Mouse (Mus musculus) neutrophil, adult 5-6 weeks (primary cell): Measurements from ENCODE around the gene Gm45837. TPM values are rescaled to one million over a fixed set of nuclear protein-coding genes. Genes with fewer than 3 reads are reported as not detected.
A peak's percentile ranks its signal among the peaks of the same experiment; 100 is the strongest.

ENCODE experiments used
- ATAC-seq: fragments of 151-379, 151-347 bp; 2 replicates; pipeline ENCODE4 v1.8.0; 2017; ENCODE audit warnings: mild to moderate bottlenecking, moderate TSS enrichment; ENCODE audit not compliant: insufficient number of reproducible peaks, poor library complexity, low FRiP score, severe bottlenecking; ENCODE audit errors: extremely low read depth
- total RNA-seq: library from RNA; stranded (forward); fragments of 200-1000 nt; gene quantifications from 2 replicates; pipeline ENCODE4 v1.2.3, GENCODE M21; 2017

The Gm45837 gene
- total RNA-seq, 1 experiment from 2014 or later: 7.8 TPM

DNA sequence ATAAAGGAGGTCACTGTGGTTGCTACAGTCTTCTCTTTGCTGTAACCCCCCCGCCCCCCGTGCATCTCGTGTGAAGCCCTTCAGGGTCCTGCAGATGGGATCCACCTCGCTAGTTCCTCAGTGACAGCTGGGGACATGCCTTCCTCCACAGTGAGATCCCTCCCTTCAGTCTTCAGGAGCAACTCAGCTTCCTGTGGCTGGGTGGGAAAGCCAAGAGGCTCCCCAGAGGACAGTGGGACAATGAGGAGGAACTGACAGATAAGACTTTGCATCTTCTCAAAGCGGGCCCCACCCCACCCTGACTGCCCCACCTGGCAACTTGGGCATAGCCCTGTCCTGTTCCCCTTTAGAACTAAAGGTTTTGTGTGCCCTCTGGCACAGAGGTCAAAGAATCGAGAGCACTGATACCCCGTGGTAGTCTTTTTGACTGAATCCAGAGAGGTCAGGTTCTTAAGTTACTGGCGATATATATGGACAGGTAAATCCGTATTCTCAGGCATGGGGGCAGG, 48.7 kb downstream of the Gm45837 start:
- ATAC-seq: no peak

DNA sequence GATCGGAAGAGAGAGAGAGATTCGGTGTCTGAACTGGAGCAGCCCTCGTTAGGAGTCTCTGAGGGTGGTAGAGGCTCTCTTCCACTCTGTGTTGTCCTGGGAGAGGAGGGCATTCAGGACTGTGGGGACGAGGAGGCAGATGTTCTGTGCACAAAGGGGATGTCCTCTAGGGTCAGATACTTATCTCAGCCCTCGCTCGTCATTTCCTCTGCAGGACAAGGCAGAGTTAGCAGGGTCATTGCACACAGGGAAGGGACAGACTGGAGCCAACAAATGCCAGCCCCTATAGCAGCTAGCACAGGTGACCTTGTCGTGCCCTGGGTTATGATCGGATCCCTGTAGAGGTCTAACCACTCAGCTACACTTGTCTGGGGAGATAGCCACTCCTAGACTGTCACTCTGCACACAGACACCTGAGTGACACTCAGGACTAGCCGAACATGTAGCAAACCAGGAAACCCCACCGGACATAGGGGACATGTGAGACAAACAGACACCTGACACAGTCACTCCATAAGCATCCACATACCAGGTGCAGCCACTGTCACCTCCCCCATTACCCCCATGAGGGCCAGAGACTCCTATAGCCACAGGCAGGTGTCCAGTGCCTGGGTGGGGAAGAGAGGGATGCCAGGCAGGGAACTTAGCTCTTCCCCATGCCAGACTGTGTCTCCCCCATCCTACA, 49.4 kb downstream of the Gm45837 start:
- no peak for ATAC-seq

GRCm38 (mm10) chr7:101460608-101460957, 49.9 kb downstream of the Gm45837 start:
- no peak for ATAC-seq

- no peak for ATAC-seq
Observed at GRCm38 (mm10) chr7:101461571-101461970, 50.9 kb downstream of the Gm45837 start.

- ATAC-seq: no peak
Observed at GRCm38 (mm10) chr7:101462327-101463068, 51.8 kb downstream of the Gm45837 start.

- no peak for ATAC-seq
Observed at GRCm38 (mm10) chr7:101463665-101464271, 53.1 kb downstream of the Gm45837 start.

DNA sequence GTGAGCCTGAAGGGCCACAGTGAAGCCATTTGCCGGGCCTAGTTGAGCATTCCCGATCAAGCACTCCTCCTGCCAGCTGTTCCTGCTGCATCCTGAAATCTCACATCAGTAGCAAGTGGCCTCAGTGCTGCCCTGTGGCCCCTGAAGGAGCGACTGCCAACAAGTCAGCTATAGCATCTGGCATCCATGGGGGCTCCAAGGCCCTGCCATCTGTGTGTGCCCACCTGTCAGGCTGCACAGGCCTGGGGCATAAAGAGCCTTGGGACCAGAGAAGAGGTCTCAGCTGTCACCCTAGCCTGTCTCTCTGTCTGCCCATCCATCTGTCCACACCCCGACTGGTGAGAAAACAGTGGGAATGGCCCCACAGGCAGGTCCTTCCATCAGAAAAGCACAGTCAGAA, 54.2 kb downstream of the Gm45837 start:
- no peak for ATAC-seq

- ATAC-seq: no peak
Observed at GRCm38 (mm10) chr7:101465392-101465791, 54.7 kb downstream of the Gm45837 start.

DNA sequence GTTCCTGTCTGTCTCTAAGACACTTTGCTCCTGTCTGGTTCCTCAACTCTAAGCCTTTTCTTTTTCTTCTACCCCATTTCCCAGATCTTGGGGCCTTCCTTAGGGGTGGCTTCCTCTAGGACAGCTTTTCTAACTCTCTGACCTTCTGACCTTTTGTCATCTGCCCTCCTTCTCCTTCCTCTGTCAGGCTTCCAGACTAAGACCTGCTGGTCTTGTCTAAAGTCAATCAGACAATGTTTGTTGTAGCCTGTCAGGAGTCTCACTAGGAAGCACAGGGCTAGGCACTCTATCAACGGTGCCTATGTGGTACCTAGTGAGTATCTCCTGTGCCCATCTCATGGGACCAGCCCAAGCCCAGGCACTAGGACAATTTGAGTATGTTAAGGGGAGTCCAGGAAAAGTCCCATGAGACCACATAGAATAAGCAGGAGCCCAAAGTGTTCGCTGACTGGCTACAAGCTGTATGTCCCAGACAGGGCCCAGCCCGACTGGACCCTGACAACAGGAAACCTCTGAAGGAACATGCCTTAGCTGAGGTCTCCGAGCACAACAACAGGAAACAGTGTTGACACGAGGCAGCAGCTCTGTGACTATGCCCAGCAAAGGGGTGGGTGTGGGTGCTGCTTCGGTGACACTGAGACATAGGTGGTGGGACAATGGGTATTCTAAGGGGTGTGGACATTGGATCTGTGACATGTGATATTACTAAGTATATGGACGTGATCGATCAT, 55.3 kb downstream of the Gm45837 start:
- ATAC-seq: peak; percentile 64

DNA sequence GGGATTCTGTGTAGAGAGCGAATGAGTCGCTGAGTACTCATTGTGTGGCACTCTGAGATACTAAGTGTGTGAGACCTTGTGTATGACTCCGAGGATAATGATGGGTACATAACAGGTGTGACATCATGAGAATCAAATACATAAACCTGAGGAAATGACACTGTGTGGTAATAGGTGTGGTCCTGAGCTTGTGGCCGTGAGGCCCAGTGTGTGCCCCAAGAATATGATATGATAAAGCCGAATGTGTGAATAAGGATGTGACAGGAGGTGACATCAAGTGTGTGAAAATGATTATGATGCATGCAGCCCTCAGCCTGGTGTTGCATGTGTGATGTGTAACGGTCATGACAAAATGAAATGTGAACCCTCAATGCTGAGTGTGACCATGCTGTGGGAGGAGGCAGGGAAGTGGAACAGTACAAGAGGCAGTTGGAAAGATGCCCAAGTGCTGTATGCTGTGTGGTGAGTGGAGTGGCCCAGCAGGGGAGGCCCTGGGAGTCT, 55.9 kb downstream of the Gm45837 start:
- peak; percentile 69 for ATAC-seq

- ATAC-seq: no peak
Observed at GRCm38 (mm10) chr7:101471423-101471822, 60.7 kb downstream of the Gm45837 start.

GRCm38 (mm10) chr7:101471968-101472480, 61.3 kb downstream of the Gm45837 start:
- no peak for ATAC-seq

GRCm38 (mm10) chr7:101472598-101473558, 62.2 kb downstream of the Gm45837 start:
- ATAC-seq: no peak

- ATAC-seq: no peak
Observed at GRCm38 (mm10) chr7:101474399-101474811, 63.7 kb downstream of the Gm45837 start.

DNA sequence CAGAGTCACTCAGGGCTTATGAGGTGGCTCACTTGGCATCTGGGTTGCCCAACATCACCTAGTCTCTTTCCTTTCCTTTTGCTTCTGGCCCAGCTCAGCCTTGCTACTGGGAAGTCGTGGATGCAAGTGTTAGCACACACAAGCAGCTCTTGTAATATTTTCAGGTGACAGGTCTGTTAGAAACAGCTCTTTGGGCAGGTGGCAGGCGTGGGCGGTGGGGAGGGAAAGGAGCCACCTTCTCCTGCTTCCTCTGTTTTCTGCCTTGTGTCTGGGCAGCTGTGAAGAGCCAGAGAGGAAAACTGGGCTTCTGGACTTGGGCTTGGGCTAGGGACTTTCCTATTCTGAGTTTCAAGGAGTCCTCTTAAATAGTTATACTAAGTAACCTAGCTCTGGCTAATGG, 65.3 kb downstream of the Gm45837 start:
- ATAC-seq: no peak

DNA sequence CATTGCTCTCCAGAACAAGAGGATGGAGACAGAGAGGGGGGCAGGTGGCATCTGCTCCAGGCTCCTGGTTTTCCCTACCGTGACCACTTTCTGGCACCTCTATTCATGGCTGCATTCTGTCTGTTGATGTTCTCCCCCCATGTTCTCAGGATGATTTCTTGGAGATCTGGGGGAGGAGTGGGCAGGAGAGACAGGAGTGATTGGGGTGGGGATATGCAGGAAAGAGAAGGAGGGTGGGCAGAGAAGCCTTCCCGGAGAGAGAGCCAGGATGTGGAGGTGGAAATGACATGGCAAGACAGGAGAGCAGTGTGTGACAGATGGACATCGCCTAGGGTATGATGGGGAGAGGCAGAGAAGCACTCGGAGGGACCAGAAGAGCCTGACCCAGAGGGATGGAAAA, 65.8 kb downstream of the Gm45837 start:
- ATAC-seq: no peak

DNA sequence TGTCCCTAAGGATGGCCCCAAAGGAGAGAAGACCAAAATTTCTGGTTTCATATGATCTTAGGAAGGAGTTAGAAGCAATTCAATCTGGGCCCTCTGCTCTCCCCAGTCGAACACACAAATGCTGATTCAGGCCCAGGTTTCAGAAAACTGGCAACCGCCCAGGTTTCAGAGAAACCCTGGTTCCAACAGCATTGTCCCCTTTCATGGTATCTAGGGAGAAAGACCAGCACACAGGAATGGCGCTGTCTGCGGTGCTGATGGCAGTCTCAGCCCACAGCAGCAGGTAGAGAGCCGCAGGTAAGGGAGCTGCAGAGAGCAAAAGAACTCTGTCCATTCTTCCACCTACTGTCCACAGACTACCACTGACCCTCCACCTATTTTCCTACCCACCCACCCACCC, 66.5 kb downstream of the Gm45837 start:
- ATAC-seq: no peak

DNA sequence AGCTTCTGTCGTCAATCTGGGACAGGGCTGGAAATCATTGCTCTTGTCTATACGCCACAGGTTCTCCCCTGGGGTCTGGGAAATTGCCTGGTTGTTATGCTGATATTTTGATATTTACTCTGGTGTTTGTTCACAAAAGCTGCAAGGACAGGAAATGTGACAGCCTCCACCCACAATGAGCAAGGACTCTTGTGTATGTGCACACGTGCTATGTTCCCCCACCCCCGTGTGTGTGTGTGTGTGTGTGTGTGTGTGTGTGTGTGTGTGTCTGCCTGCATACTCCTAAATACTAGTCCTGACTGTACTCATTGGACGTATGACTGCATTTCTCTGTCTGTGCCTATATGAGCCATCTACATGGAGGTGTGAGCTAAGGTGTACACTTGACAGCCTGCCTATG, 67.4 kb downstream of the Gm45837 start:
- ATAC-seq: no peak
